Mouse (Mus musculus) CH12.LX (cell line): ENCODE data around the gene Adamts6.

ENCODE experiments used
- CHD2 ChIP-seq: IDR thresholded peaks from 2 replicates; pipeline ENCODE4 v1.6.1; 2011; ENCODE audit warnings: low read length, improper control_type of control experiment
- CTCF ChIP-seq, 2 experiments: IDR thresholded peaks in 1 of 2; conservative IDR thresholded peaks in 1 of 2; 2 replicates each; pipeline ENCODE4 v1.5.1; 2011 to 2012; ENCODE audit warnings: low read depth in 2 of 2, low read length in 2 of 2, improper control_type of control experiment in 1 of 2, inconsistent platforms in 1 of 2, mild to moderate bottlenecking in 1 of 2, moderate library complexity in 1 of 2

GRCm38 (mm10) chr13:104448349-104448748 is 160.7 kb downstream of the Adamts6 start:
- no peak for TF ChIP-seq CHD2
- TF ChIP-seq CTCF (conservative IDR thresholded peaks at IDR 0.05 in 1 of 2, IDR thresholded peaks at IDR 0.05 in 1 of 2; ENCODE audit: low read depth in 2 of 2, low read length in 2 of 2): no peak
